Mouse (Mus musculus) embryo, embryonic 11.5 days (tissue): ENCODE measurements at regions not wholly inside any gene's neighbourhood (a gene's known extent, or its start where the extent isn't known, plus 50 kb on each side); places are given as distances from the start of the nearest gene placed in this dataset.
"Not testable (repeated sequence)": the region's sequence is repeated elsewhere in the genome, so short reads cannot be mapped to it uniquely, and the experiment has no call there.

Experiments used
- DNase-seq: peaks from one replicate; pipeline ENCODE4 v3.0.0-alpha.2; 2012; ENCODE audit warnings: low read depth, low spot score

DNA sequence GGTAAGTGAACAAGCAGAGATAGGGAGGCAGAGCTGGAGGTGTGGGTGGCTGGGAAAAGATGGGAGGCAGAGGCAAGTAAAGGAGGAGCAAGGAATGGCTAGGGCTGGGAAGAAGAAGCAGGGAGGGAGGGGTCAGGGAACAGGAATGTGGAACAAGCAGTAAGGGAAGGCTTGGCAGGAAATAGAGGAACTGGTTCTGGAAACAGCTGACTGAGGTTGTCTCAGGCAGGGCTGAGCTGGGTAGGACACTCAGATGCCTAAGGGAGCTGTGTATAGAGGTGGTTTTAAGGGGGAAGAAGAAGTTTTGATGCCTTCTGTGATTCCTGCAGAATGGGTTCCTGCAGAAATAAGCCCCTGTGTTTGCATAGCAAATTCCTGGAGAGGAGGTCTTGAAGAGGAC, 92.7 kb downstream of the Nucb2 start:
- no peak for DNase-seq

DNA sequence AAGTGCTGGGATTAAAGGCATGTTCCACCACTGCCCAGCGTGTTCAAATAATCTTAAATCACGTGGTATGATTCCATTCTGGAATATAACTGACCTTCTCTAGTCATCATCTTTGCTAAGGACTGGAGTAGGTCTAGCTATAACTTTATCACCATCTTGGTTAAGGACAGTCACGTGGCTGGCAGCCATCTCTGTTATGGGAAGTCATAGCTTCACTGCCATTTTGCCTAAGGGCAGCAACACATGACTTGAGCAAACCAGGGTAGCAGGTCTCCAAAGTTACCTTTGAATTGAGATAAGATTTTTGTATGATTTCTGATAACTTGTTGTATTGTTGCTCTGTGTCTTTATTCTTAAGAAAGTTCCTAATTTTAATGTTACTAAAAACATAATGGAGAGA, 96.2 kb downstream of the Nucb2 start:
- DNase-seq: no peak

DNA sequence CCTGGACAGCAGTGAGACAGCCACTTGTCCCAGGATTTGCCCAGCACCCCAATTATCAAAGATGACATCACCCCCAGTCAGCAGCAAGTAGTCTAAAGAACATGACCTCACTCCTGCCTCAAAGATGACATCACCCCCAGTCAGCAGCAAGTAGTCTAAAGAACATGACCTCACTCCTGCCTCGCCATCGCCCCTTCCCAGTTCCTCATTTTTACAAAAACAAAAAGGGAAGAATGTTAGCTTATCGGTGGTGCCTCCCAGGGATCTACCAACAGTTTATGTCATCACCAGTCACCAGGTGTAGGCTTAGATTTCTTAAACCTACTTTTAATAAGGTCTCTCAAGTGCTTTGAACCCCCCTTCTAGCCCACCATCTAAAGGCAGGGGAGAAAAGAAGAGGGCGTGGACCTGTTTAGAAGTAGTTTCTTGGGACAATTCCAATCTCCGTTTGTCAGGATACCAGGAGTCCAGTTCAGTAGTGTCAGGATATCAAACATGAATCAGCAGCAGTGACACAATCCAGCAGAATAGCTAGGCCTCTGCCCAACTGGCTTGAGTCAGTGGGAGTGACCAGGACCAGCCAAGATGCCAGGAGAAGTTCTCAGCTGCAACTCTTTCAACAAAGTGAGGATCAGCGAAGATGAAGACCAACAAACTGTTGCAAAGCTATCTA, 99.1 kb downstream of the Nucb2 start:
- DNase-seq: no peak

DNA sequence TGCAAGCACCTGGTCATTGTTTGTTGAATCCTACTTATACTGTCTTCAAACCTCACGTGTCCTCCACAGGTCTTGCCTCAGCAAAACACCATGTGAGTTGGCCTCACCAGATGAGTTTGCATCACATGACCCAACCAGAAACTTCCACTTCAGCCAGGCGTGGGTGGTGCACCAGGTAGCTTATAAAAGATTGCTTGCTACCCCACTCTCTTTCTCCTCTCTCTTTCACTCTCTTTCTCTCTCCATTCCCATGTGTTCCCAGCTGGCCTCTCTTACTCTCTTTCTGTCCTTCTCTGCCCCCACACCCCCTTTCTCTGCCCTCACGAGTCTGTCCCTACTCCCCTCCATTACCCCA, 99.6 kb downstream of the Nucb2 start:
- DNase-seq: no peak

DNA sequence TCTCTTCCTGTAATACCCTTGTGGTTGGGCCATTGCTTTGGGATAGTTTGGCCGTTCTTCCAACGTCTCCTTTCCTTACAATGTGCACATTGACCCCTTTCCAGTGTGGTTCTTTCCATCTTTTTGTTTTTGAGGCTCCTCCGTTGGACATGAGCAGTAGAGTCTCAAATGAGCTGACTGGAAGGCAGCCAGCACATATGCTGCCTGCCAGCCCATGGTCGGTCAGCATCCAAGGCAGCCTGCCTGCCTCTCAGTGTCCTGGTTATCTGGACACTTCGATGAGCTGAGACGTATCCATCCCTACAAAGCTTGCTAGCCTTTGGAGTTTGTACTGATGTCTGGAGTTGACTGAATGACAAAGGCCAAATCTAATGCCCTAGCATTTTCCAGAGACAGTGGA, 102.1 kb downstream of the Nucb2 start:
- DNase-seq: no peak

DNA sequence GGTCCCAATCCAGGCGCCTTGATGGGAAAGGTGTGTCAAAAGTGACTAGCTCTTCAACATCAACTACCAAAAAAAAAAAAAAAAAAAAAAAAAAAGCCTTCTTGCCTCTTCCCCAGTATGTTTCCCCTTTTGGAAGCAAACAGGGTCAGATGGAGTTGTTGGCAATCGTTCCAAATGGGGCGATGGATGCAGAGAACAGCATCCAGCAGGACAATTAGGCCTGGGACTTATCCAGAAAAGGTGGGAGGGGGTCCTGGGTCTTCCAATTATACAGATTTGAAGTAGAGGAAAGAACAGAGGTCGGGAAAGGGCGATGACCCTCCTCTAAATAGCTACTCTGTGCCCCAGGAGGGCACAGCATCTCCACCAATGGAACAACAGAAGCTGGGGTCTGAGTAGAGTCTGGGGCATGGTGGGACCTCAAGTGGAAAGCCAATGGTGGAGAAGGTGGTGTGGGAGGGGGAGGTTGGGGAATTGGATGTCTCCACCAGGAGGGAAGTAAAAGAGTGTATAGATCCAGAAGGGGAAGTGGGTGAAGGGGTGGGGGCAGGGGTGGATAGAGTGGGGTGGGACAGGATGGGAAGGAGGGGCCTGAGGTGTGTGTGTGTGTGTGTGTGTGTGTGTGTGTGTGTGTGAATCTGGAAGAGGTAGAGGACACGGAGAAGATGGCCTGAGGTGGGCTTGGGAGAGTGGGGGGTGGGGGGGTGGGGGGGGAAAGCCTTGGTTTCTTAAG, 102.7 kb downstream of the Nucb2 start:
- no peak for DNase-seq

DNA sequence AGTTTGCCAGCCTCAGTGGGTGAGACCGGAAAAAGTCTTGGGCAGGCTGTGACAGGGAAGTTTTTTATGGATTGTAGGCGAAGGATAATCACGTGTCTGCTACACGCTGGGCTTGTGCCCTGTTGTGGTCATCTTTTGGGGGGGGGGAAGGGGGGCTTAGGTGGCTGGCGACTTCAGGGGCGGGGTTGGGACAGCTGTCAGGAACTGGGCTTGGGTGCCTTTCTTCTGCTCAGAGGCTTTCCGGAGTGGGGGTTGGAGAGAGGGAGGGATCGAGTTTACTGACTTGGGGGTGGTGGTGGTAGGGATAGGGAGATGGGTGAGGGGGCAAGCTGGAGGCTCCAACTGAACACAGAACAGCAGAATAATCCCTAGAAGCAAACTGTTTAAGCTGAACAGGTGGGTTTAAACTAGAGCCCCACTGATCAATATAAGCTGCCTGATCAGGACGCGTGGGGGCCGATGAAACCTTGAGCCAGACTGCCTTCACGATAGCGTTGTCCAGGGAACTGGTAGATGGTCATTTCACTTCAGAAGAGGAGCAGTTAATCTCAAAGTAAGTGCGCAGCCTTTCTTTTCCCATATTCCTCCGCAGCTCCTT, 103.6 kb downstream of the Nucb2 start:
- DNase-seq: peak; percentile 3

DNA sequence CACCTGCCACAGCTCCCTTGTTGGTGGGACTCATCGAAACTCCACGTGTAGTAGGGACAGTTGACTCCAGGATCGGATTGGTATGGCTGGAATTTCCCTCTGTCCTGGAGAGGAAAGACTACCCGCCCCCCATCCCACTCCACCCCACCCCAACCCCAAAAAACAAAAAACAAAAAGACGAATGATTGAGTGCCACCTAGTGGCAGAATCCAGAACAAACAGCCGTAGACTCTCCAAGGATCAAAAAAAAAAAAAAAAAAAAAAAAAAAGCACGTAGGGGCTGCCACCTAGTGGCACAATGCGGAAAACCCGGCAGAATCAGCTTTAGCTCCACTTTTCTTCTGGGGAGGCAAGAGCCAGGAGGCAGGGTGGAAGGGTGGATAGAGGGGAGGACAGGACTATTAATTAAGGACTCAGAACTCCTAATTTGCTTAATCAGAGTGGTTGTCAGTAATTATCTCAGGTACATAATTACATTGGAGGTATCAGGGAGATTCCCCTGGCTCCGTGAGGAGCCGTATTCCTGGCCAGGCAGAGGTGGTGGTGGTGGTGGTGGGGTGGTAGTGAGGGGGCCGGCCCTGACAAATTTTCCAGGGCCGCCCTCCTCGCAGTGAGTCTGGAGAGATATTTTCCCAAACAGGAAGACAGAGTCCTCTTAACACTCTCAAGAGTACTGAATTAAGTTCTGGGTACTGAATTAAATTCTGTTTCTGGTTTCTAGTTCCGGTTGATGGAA, 104.3 kb downstream of the Nucb2 start:
- DNase-seq: peak; percentile 69

DNA sequence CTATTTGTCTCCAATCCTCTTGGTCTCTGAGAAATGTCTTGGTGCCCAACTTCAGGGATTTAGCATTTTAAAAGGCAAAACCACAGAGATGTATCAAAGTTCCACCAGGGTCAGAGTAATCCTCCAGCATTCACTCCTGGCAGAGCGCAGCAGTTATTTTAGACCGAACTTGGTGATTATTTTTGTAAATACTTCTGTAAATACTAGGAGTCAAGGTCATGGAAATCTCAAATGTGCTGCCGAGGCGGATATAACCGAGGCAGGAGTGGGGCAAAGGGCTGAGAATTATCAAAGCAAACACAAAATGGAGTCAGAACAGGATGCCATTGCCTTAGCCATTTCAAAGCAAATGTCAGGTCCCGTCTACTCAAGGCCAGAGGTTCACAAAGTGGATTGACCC, 105.2 kb downstream of the Nucb2 start:
- no peak for DNase-seq

DNA sequence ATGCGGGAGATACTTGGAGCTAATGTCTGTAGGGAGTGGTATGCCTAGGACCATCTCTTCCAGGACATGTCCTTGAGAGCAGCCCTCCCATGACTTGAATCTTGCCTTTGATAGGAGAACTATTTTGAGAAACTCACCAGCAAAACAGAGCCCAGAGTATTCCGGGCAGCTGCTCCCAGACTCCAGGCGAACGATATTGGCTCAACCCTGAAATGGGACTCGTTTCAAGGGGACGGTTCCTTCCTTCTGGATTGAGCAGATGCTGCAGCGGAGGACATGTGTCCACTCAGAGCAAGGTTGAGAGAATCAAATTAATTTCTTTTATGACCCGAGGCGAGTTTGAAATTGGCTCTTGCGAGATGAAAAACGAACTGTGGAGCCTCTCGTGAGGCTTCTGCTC, 105.7 kb downstream of the Nucb2 start:
- no peak for DNase-seq

DNA sequence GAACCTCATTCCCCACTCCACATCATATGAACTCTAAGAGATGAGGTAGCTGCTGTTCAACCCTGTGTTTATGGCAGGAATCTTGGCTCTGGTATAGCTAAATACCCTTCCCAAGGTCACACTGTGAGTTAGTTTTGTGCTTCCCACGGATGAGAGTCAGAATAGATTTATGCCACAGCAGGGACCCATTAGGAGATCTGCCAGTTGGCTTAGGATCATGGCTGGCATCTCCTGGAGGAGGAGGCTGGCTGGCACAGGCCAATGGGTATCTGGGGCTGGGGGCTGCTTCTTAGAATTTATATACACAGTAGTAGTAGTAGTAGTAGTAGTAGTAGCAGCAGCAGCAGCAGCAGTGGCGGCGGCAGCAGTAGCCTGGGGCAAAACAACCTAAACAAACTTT, 111.8 kb downstream of the Nucb2 start:
- no peak for DNase-seq

DNA sequence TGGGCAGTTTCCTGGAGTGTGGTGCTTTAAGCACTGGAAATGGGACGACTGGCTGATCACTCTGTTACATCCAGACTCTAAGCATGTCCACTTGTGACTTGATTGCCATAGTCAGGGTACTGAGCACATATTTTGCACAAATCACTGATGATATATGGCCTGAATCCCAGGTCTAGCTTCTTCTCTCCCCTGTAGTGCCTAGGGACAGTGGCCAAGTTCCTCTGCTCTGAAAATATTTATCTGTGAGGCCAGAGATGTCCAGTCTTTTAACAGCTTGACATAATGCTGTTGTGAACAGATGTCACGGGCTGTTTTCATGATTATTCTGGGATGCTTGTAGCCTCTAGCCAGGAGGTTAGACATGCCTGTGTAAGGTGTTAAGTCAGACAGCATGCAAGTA, 115.5 kb downstream of the Nucb2 start:
- DNase-seq: no peak

DNA sequence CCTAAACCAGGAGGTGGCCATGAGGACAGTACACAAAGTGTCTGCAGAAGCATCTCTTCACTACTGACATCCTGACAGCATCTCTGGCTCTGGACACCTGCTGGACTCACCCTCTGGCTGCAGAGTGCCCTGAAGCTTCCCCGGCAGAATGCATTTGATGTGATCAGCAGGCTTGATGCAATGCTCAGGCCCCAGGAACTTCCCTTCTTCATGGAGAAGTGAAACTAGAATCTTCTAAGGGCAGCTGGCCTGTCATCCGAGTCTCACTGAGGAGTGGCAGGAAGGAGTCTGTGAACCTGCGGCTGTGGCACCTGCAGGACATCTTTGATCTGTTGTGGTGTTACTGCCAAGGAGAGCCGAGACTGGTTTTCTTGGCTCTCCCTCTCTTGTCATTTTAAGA, 116.2 kb downstream of the Nucb2 start:
- no peak for DNase-seq

DNA sequence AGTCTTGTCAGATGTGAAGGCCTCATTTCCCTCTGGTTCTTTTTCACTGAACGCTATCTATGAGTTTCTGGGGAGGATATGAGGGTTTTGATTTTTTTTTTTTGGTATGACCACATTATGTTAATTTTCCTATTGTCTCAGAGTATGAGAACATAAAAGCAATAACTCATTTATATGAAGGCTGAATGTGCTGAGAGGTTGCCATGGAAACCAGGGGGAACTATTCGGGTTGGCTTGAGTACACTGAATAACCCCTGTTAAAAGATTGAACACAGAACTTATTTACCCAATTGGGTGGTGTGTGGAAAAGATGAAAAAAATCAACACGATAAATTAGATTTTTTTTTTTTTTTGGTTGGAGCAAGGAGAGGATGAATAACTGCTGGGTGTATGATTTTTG, 129.0 kb downstream of the Nucb2 start:
- no peak for DNase-seq

DNA sequence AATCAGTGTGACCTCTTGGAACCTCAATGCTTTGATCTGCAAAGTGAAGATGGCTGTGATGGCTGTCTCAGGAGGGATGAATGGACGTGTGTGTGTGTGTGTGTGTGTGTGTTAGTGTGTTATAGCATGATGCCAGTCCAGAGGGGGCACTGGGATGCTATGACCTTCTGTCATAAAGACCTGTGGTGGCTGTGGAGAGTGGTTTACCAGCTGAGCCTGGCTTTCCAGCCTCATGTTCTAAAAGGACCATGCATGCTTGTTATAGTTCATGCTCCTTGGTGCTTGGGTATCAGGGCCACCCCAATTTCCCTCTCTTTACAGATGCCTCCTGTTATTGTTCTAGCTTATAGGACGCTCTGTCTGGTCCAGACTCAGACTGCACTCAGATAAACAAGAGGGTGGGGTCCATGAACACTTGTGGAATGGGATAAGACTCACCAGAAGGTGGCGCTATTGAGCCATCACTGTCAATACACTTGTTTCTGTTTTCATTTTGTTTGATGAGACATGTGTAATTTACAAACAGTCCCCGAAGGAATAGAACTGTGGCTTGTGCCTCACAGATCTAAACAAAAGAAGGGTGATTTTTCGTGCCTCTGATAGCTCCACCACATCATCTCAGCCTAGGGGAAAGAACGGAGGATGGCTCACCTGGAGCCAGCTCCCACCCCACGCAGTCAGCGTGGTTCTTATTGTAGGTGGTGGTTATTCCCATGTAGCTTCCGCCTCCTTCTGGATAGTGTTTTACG, 140.9 kb downstream of the Nucb2 start:
- peak; percentile 54 for DNase-seq

DNA sequence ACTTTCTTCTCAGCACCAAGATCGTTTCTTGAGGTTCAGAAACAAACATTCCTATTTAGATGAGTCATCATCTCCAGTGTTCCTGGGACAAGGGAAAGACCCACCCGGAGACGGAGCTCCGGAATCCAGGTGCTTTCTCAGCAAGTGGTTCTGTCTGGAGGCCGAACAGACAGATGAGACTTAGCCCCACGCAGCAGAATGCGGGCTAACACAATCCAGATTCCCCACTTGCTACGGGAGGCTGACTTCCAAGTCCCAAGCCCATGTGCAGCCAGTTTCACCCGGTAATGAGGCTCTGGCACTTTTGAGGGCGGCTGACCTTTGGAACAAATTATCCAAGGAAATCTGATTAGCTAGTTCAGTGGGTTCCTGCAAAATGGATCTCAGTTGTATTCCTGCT, 150.3 kb downstream of the Nucb2 start:
- DNase-seq: no peak

DNA sequence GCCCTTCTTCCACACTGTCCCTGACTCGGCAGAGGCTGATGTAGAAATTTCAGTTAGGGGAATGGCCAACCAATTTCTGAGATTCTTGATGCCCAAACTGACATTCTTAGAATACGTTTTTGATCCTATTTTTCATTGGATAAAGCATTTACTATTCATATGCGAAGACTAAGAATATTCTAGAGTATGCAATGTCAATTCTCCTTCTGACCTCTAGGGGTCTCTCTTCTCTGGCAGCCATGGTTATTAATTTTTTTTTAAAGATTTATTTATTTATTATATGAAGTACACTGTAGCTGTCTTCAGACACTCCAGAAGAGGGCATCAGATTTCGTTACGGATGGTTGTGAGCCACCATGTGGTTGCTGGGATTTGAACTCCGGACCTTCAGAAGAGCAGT, 152.9 kb downstream of the Nucb2 start:
- not testable (repeated sequence) for DNase-seq

DNA sequence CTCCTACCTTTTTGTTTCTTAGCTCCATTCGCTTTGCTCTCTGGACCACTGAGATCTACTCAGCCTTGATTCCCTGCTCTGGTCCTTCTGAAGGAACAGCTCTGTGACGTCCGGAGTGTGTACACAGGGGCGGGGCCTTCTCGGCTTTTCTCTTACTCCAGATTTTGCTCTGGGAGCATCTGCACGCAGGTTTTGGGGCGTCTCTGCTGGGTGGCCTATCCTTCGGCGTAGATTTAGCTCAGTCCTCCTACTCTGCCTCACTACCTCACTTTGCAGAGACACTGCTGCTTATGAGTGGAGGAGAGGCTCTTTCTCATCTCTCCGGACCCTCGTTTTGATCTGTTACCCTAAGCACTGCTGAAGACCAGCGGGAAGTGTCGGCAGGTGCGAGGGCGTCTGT, 161.4 kb downstream of the Nucb2 start:
- no peak for DNase-seq

DNA sequence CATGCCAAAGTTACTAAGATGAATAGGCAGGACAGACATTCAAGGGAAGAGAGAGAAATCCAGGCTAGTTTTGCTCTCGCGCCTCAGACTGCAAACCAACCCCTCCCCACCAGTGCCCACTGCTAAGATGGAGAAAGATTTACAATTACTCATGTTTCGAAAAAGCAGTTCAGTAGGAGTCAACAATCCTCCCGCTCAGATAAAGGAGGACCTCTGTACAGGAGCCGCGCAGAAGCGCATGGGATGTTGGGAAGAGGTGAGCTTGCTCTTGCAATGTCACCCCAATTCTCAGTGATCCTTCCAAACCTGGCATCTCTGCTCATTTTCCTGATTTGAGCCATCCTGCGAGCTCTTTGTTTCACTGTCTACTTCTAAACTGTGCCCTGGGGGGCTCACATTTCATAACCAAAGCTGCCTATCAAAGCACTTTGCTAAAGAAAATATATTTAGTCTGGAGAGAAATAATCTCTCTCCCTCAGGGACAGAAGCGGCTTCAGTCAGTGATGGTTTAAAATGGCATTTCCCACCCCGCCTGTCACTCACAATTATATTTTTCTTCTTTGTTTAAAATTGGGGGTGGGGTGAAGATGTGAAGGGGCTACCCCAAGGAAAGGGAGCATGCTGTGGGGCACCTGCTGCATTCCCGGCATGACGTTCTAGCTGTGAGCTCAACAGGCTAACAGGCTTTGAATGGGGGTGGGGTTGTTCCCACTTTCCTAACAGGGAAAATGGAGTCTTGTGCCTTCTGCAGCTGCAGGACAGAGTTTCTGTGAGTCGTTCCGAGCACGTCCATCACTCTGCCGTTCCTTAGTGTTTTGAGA, 170.2 kb downstream of the Nucb2 start:
- no peak for DNase-seq

DNA sequence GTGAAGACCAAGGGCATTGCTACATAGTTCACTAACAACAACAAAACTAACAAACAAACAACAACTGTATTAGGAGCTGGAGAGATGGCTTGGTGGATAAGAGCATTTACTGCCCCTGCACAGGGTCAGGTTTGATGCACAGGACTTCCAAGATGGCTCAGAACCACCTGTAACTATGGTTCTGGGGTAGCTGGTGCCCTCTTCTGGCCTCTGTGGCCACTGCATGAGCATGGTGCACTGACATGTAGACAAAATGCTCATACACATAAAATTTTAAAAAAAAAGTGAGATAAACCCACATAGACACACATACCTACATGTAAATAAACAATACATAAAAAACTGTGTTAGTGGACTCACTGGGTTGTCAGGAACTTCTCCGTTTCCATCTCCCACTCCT, 172.5 kb downstream of the Nucb2 start:
- no peak for DNase-seq

DNA sequence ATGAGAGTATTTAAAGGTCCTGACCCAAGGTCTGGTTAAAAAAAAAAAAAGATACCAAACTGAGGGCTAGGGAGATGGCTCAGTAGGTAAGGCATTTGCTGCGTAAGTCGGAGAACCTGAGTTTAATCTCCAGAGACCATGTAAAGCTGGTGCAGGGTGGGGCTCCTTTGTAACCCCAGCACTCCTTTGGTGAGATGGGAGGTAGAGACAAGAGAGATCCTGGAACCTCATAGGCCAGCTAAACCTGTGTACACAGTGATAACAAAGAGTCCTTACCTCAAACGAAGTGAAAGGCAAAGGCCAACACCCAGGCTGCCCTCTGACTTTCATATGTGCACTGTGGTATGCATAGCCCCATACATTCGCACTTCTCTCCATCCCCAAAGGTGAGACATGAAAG, 175.0 kb downstream of the Nucb2 start:
- no peak for DNase-seq
